In genomic region chrX:137019310-137019709, GRCm38 (mm10) we compare ENCODE assay signal across 10 mouse cellular contexts. TPM values are rescaled to one million over a fixed set of nuclear protein-coding genes. Genes with fewer than 3 reads are reported as not detected.
DNase-seq lines count a peak whose midpoint lies in the region; ATAC-seq and TF ChIP-seq lines count a peak whose summit lies in the region.
"Had no signal": no experiment of that assay in that cellular context is flagged by ENCODE, and none has a peak within 500 bp of the region (broad histone marks: within the 10 kb centered on the region; RNA-seq: fewer than 3 reads in every experiment).

No protein-coding gene starts in this region.

- H3K4me3 ChIP-seq in spleen, adult 2 months (ENCODE audit: extremely low read depth, insufficient read depth, insufficient read length), result no peak overlapping the region
- H3K4me3 ChIP-seq: heart, embryonic 13.5 days had no signal

- no peaks in the 10 kb centered on the region for H3K4me1 ChIP-seq in spleen, adult 2 months (ENCODE audit: control insufficient read depth, insufficient read depth, insufficient read length)
- H3K4me1 ChIP-seq: heart, embryonic 13.5 days had no signal

- DNase-seq in gastrocnemius, adult 18-20 months (ENCODE audit: low spot score), result peak; percentile 33
- DNase-seq in gastrocnemius, postnatal 25 days, result no peak
- peak; percentile 77 for DNase-seq in R1 (ENCODE audit: low read depth, low spot score)
- peak; percentile 59 to 70 for DNase-seq in cerebellum, postnatal 36 days
- DNase-seq in heart, postnatal 10 days, result peak; percentile 32 to 65
- peak; percentile 58 to 62 for DNase-seq in layer of hippocampus, postnatal 10 days (ENCODE audit: low spot score in 2 of 2)
- DNase-seq in spleen, adult 2 months (ENCODE audit: low read depth in 1 of 2, low spot score in 2 of 2), result peak; percentile 15 to 50

- 17% methylated on average over 1 of the region's 1 CpGs for WGBS in spleen, adult 2 months

- no peaks in the 10 kb centered on the region for H3K36me3 ChIP-seq in spleen, adult 2 months (ENCODE audit: control insufficient read depth, insufficient read depth, low read length)

- intact Hi-C loops in heart, postnatal 10 days (cut with DNase I), result loop anchor here (5.0 kb wide), 3 partner anchors 42 to 277 kb away; partner anchors contain the start of genes Morf4l2, Tmsb15b1, Tmsb15b2 and Tmsb15l

- no peak for TF ChIP-seq POLR2A in spleen, adult 2 months (IDR thresholded peaks at IDR 0.05; ENCODE audit: low read depth, low read length)

- H3K27me3 ChIP-seq in spleen, adult 2 months (ENCODE audit: control insufficient read depth, insufficient read depth, low read length), result no peaks in the 10 kb centered on the region
- H3K27me3 ChIP-seq: heart, embryonic 13.5 days had no signal

- no peak overlapping the region for H3K27ac ChIP-seq in spleen, adult 2 months (ENCODE audit: insufficient read depth, low read length)
- H3K27ac ChIP-seq: heart, embryonic 13.5 days had no signal

- ATAC-seq in megakaryocyte, adult 5-6 weeks (ENCODE audit: poor library complexity, severe bottlenecking), result peak; percentile 89

- TF ChIP-seq CTCF in spleen, adult 2 months (IDR thresholded peaks at IDR 0.05; ENCODE audit: extremely low read depth, insufficient read depth, insufficient read length, insufficient replicate concordance), result peak; percentile 28; the same call in 1 of the 2 replicates

RNA-seq across cellular contexts. Expression of gene Slc25a53, which starts 18.8 kb away (rescaled TPM):
- total RNA-seq in gastrocnemius, adult 18-20 months (2021), result 1 to 10 TPM; 1.4 to 2.6 TPM
- total RNA-seq in gastrocnemius, postnatal 25 days (2021), result 1 to 10 TPM; 1.2 to 3.2 TPM
- 1 to 10 TPM; 4.7 to 6.2 TPM for total RNA-seq in heart, postnatal 10 days (2021)
- total RNA-seq in layer of hippocampus, postnatal 10 days (2021), result 10 to 100 TPM; 21.0 to 31.6 TPM
- 3.3 and 6.2 TPM in 2 replicates for total RNA-seq in megakaryocyte, adult 5-6 weeks (2015)
- 2.8 and 10.8 TPM in 2 replicates for total RNA-seq in megakaryocyte, adult 5-6 weeks (2017)
- 29.4 and 29.7 TPM in 2 replicates for polyA plus RNA-seq in spleen, adult 2 months (2012; rRNA removed)

RNA-seq across cellular contexts. Expression of gene Zcchc18, which starts 26.4 kb away (rescaled TPM):
- total RNA-seq in gastrocnemius, adult 18-20 months (2021), result under 1 TPM; 0.09 to 0.11 TPM
- total RNA-seq in gastrocnemius, postnatal 25 days (2021), result not detected
- not detected for total RNA-seq in heart, postnatal 10 days (2021)
- 100 to 1,000 TPM; 267 to 274 TPM for total RNA-seq in layer of hippocampus, postnatal 10 days (2021)
- 0.29 and 0.46 TPM in 2 replicates for total RNA-seq in megakaryocyte, adult 5-6 weeks (2015)
- total RNA-seq in megakaryocyte, adult 5-6 weeks (2017), result not detected in 2 replicates
- 3.0 and 3.5 TPM in 2 replicates for polyA plus RNA-seq in spleen, adult 2 months (2012; rRNA removed)

RNA-seq across cellular contexts. Expression of gene Fam199x, which starts 30.1 kb away (rescaled TPM):
- total RNA-seq in gastrocnemius, adult 18-20 months (2021), result 1 to 10 TPM; 3.7 to 5.5 TPM
- total RNA-seq in gastrocnemius, postnatal 25 days (2021), result 1 to 10 TPM; 3.2 to 3.9 TPM
- total RNA-seq in heart, postnatal 10 days (2021), result 1 to 10 TPM; 5.3 to 5.7 TPM
- 10 to 100 TPM; 11.4 to 12.3 TPM for total RNA-seq in layer of hippocampus, postnatal 10 days (2021)
- total RNA-seq in megakaryocyte, adult 5-6 weeks (2015), result 3.2 and 4.8 TPM in 2 replicates
- 6.6 and 6.9 TPM in 2 replicates for total RNA-seq in megakaryocyte, adult 5-6 weeks (2017)
- polyA plus RNA-seq in spleen, adult 2 months (2012; rRNA removed), result 0.41 and 0.54 TPM in 2 replicates

RNA-seq across cellular contexts. Expression of gene Tmsb15b1, which starts 42.6 kb away (rescaled TPM):
- total RNA-seq in gastrocnemius, adult 18-20 months (2021), result 1 to 10 TPM; 2.2 to 5.5 TPM
- 1 to 10 TPM; 1.6 to 5.3 TPM for total RNA-seq in gastrocnemius, postnatal 25 days (2021)
- 1 to 10 TPM in 1 of 2 experiments, under 1 TPM in 1; 0.91 to 1.2 TPM for total RNA-seq in heart, postnatal 10 days (2021)
- 10 to 100 TPM in 1 of 2 experiments, 1 to 10 TPM in 1; 8.2 to 21.9 TPM for total RNA-seq in layer of hippocampus, postnatal 10 days (2021)
- total RNA-seq in megakaryocyte, adult 5-6 weeks (2015), result 3.6 and 5.0 TPM in 2 replicates
- total RNA-seq in megakaryocyte, adult 5-6 weeks (2017), result 1.3 and 4.1 TPM in 2 replicates
- polyA plus RNA-seq in spleen, adult 2 months (2012; rRNA removed), result 0.34 and 0.41 TPM in 2 replicates
- polyA plus RNA-seq: C2C12 had no signal

RNA-seq across cellular contexts. Expression of gene Tmsb15l, which starts 42.6 kb away (rescaled TPM):
- under 1 TPM; 0.32 to 0.33 TPM for total RNA-seq in gastrocnemius, adult 18-20 months (2021)
- total RNA-seq in gastrocnemius, postnatal 25 days (2021), result not detected
- 1 to 10 TPM in 1 of 2 experiments, under 1 TPM in 1; 0.67 to 1.0 TPM for total RNA-seq in heart, postnatal 10 days (2021)
- 1 to 10 TPM; 3.3 to 3.9 TPM for total RNA-seq in layer of hippocampus, postnatal 10 days (2021)
- total RNA-seq in megakaryocyte, adult 5-6 weeks (2015), result 2.1 TPM in 1 of 2 replicates, not detected in the other
- total RNA-seq in megakaryocyte, adult 5-6 weeks (2017), result 3.9 and 10.4 TPM in 2 replicates
- 0.47 and 0.58 TPM in 2 replicates for polyA plus RNA-seq in spleen, adult 2 months (2012; rRNA removed)

Comparison
In these comparisons a context has a peak if more than half of its experiments do, and no peak if none do; other contexts are left out.
1. RNA of gene Zcchc18, which starts 26.4 kb away (total RNA-seq): 267 to 274 TPM in layer of hippocampus, postnatal 10 days; 0.29 to 0.46 TPM in megakaryocyte, adult 5-6 weeks, 0.09 to 0.11 TPM in gastrocnemius, adult 18-20 months, not detected in heart, postnatal 10 days and not detected in gastrocnemius, postnatal 25 days; every median in the first group is over 100 times any median in the second.